Mouse (Mus musculus) frontal cortex, adult (tissue): Measurements from ENCODE around the gene Ncam1.

Experiments used
- ATAC-seq: cut with Nextera tagmentation; 2 replicates; pipeline ENCODE4 v1.9.2; 2017; ENCODE audit warnings: mild to moderate bottlenecking, moderate library complexity, mixed read lengths; ENCODE audit not compliant: low TSS enrichment

Gene Ncam1

GRCm38 (mm10) chr9:49798806-49799205 lies at the start of gene Ncam1:
Gene Ncam1, minus strand, starts transcription at chr9:49798925.
- peak; percentile 76 for ATAC-seq

GRCm38 (mm10) chr9:49834013-49834412 lies 35.3 kb upstream of the Ncam1 start:
- ATAC-seq: no peak

DNA sequence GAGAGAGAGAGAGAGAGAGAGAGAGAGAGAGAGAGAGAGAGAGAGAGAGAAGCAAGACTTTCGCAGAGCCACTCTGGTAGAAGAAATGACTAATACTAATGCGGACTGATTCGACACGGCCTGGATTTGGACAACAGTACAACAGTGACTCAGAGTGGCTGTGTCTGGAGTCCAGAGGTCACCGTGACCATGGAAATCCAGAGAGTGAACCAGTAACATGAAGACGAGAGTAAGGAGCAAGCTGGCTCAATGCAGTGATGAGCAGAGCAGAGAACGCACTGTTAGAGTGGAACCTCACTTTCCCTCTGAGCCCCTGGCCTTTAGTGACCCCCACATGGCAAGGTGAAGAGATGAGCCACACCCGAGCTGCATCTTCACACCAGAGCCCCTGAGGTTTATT lies 28.9 kb upstream of the Ncam1 start:
- ATAC-seq: no peak

GRCm38 (mm10) chr9:49816115-49816650 lies 17.5 kb upstream of the Ncam1 start:
- peak; percentile 38; the same call in 1 of the 2 replicates for ATAC-seq

- no peak for ATAC-seq
Observed at GRCm38 (mm10) chr9:49814442-49814841, 15.7 kb upstream of the Ncam1 start.

DNA sequence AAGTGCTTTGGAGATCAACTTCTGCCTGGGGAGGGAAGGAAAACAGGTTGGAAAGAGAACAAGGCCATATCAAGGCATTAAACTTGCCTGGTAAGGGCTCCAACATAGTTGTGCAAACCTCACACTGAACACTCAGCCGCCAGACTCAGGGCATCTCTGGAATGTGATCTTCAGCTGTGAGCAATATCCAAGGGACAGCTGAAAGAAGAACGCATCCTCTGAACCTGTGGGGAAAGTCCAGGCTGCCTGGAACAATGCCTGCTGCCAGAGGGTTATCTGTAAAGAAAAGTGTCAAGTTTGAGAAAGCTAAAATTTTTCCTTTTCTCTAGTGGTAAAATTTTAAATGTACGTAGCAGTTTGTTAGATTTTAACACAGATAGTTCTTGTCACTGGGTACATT lies 4.5 kb upstream of the Ncam1 start:
- ATAC-seq: no peak

GRCm38 (mm10) chr9:49797821-49798571 lies 729 bp downstream of the Ncam1 start:
- peak; percentile 22; the same call in 1 of the 2 replicates for ATAC-seq

- ATAC-seq: peak; percentile 14; the same call in 1 of the 2 replicates
Observed at GRCm38 (mm10) chr9:49797508-49797820, 1.3 kb downstream of the Ncam1 start.

DNA sequence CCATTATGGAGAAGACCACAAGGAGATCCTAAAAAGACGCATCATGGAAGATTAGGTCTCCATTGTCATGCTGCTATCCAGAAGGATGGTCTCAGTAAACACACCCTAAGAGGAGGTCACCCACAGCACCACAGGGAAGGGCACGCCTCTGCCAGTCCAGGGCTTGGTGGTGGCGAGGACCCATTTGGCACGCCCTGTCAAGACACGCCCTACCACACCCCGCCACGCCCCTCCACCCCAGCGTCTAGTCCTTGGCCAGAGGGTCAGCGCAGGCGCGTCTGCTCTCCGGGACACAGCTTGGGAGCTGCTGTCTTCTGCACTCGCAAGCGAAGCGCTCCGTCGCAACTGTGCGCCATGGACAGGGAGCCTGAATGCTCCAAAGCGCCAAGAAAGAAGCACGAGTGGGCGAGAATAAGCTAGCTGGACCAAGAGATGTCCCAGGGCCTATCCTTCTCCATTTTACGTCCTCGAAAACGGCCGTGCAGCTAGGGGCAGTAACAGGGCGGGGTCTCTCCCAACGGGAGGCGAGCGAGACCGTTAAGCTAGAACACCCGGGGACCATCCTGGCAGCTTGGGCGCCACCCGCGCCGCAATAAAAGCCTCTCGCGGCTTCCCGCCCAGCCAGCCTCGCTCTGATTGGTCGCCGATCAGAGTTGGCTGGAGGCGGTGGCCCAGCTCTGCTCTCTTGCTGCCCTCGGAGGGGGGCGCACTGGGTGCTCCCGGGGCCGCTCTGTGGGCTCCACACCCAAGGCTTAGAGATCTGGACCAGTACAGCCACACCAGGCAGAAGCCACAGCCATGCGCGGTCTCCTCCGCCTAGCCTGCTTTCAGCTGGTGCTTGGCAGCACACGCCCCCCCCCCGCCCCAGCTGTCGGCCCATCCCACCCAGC lies 1.9 kb downstream of the Ncam1 start:
- peak; percentile 58 for ATAC-seq

DNA sequence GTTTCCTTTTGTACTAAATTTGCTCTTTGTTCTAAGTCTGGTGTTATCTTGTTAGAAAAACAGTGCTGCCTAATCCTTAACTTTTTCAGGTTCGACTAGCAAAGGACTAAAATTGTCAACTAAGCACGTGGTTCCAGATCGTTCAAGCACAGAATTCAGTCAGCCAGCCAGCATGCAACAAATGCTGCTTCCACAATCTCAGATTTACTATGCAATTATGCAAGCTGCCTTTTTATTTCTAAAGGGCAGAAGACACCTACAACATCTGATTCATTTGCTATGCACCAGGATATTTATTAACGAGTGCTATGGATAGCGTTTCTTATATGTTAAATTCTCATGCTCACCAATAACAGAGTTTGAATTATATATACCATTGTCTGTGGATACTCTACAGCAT lies 2.8 kb downstream of the Ncam1 start:
- ATAC-seq: no peak

GRCm38 (mm10) chr9:49793987-49794550 lies 4.7 kb downstream of the Ncam1 start:
- ATAC-seq: no peak

DNA sequence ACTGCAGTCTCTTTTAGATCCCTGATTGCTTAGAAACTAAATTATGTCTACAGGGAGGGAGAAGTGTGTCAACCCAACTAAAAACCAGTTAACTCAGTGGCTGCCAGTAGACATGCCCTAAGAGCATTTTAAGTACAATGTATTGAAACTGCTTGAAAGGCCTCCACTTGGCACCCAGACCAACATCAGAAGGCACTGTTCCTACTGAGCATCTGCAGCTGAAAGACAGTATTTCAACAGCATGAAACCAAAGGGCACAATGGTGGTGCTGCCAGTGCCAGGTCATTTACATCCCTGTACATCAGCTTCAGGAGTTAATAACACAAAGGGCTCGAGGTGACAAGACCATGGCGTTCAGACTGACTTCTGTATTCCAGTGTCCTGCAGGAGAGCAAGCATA lies 5.5 kb downstream of the Ncam1 start:
- ATAC-seq: no peak

GRCm38 (mm10) chr9:49792646-49793045 lies 6.1 kb downstream of the Ncam1 start:
- no peak for ATAC-seq

- peak; percentile 27; the same call in 1 of the 2 replicates for ATAC-seq
Observed at GRCm38 (mm10) chr9:49781016-49781772, 17.5 kb downstream of the Ncam1 start.

DNA sequence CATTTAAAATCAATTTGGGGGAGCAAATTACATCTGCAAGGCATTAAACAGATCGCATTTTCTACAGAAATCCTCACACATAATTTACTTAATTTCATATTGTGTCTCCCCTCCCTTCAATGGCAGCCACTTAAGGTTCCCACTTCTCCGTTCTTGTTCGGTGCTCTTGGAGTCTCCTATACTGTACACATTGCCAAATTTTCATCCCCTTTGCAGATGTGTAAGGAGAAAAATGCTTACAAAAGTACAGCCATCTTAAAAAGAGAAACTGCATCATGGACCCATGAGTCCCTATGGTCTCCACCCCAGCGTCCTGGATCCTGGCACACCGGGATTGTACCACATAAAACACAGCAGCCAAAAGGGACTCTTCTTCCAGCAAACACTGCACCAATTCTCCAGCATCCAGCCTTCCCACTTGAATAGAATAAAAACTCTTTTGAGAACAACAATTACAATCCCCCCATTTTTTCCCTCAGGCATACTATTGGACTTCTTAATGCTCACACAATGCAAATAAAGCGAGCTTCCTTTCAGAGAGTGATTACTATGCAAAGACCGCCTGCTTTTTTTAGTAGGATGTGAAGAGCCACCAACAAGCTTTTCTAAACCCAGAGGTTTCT lies 21.6 kb downstream of the Ncam1 start:
- peak; percentile 31; the same call in 1 of the 2 replicates for ATAC-seq

- ATAC-seq: no peak
Observed at GRCm38 (mm10) chr9:49766634-49767033, 32.1 kb downstream of the Ncam1 start.

GRCm38 (mm10) chr9:49760571-49760970 lies 38.2 kb downstream of the Ncam1 start:
- ATAC-seq: no peak

DNA sequence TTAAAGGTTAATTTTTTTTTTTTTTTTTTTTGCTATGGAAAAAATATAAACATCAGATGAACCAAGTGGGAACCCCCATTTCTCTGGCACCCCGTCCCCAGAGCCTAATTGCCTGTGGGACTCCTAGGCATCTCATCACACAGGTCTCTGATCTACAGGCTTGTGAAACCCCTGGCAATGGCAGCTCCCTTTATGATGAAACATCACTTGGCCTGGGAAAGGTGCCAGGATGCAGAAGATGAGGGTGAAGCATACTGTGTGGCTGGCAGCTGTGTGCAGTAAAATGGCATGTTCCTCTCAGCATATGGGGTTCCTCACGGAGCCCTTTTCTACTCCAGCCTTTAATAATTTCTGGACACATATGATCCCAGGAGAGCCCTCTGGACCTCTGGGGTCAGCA lies 40.3 kb downstream of the Ncam1 start:
- ATAC-seq: peak; percentile 58; the same call in 1 of the 2 replicates

GRCm38 (mm10) chr9:49757986-49758385 lies 40.7 kb downstream of the Ncam1 start:
- peak; percentile 51 for ATAC-seq

DNA sequence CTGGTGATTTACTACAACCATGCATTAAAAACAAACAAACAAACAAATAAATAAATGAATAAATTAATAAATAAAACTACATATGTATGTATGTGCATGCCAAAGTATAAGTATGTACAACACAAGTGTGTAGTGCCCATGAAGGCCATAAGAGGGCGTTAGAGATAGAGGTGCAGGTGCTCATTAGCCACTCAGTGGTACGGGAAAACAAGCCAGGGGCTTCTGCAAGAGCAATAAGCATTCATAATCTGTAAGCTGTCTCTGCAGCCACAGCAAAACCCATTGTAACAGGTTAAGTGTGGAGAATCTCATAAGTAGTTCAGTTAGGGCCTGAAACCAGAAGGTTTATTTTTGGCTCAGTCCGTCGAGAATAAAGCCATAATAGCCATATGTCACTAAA lies 41.1 kb downstream of the Ncam1 start:
- peak; percentile 31 for ATAC-seq

DNA sequence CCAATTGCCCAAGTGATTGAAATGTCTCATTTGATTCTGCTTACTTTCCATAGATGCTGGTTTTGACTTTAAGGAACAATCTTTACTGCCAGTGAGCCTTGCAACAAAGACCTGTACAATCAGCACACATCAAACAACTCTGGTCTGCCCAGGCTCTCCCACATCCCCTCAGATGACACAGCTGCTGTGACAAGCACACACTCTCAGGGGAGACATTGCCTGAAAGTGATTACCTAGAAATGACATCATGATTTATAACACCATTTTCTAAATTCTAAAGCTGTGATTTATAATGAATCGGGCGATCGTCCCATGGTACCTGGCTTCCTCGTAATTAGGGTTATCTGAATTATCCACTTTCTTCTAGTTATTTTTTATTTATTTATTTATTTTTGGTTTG lies 42.0 kb downstream of the Ncam1 start:
- ATAC-seq: no peak
